Mouse (Mus musculus) right cerebral cortex, postnatal 25 days (tissue): ENCODE data around the gene Cldn14.

Experiments
- DNase-seq: peaks from one replicate; pipeline ENCODE4 v3.0.0; 2022

Gene Cldn14

DNA sequence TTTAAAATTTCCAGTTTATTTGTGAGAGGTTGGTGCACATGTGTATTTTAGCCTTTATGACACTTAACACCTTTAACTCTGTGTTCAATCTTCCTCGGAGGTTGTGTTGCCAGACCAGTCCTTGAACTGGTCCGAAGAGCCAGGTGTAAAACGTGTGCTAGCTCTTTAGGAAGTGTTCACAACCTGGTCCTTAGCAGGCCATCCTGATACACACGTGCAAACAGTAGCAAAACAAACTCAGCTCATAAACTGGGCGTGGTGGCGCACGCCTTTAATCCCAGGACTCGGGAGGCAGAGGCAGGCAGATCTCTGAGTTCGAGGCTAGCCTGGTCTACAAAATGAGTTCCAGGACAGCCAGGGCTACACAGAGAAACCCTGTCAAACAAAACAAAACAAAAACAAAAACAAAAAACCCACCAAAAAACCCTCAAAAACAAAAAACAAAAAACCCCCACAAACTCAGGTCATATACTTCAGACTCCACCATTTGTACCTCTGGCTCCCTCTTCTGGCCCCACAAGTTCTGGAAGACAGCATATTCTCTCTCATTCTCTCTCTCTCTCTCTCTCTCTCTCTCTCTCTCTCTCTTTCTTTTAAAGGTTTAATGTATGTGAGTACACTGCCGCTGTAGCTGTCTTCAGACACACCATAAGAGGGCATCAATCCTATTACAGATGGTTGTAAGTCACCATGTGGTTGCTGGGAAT is 65.7 kb downstream of the Cldn14 start:
- DNase-seq = no peak

GRCm38 (mm10) chr16:93941781-93942567 is 66.7 kb downstream of the Cldn14 start:
- DNase-seq = no peak

DNA sequence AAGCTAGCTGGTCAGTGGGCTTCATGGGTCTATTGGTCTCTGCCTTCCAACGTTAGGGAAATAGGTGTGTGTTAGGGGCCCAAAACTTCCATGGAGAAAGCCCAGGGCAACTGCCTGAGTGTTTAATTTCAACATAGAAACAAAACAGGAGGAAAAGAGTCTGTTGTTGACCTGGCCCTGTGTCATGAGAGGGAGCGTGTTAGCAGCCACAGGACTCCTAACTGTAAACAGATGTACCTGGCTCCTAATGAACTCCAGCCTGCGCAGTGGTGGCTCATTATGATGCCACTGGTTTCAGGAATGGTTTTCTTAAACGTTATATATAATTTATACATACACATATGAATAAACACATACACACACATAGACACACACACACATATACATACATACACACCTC is 68.7 kb downstream of the Cldn14 start:
- no peak for DNase-seq

- peak; percentile 43 for DNase-seq
These were observed 70.2 kb downstream of the Cldn14 start for GRCm38 (mm10) chr16:93938400-93938846.

- no peak for DNase-seq
These were observed 73.6 kb downstream of the Cldn14 start for GRCm38 (mm10) chr16:93935009-93935408.

DNA sequence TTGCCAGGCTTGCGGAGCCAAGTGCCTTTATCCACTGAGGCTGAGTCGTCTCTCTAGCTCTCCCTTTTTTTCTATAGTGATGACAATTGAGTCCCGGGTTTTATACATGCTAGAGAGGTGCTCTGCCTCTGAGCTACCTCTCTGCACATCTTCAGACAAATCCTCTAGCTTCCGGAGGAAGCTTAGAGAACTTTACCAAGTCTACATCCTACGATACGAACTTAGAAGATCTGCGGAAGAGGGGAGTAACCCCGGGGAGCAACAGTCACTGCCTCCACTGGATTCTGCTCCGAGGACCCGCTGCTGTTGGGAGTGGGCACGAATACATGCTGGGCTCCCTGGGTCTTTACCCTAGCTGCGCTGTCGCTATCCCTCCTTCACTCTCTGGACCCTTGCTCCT is 74.0 kb downstream of the Cldn14 start:
- no peak for DNase-seq

DNA sequence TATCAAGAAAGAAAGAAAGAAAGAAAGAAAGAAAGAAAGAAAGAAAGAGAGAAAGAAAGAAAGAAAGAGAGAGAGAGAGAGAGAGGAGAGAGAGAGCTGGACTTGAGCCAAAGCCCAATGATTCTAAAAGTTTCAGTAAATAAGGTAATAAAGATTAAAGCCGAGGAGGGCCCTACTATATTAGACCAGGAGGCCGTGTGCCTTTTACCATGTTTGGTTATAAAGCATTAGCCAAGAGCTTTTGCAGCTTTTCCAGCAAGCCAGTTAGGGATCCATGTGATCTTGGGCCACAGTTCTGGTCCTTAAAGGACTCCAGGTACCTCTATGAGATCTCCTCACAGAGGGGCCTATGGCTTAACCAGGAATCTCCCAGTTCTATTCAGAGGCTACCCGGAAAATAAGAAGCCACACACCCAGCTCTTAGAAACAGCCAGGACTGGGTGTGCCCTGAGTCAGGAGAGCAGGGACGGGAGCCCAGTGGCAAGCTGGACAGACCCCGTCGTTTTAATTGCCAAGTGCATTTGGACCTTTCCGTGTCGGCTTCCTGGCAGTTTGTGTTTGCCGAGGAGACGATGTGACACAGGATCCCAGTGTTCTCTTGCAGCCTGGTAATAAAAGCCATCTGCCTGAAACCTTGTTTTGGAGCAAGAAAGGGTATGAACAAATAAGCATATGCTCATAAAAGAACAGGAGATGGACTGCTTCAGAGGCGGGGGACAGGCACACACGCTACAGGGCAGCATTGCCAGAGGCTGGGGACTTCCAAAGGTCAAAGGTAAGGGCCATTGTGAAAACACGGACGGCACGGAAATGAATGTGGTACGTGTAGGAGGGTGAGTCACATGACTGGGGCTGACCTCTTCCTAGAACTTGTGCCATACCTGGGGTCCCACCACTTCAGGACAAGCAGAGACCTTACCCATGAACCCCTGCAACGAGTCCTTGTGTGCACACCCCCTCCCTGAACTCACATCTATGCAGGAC is 76.2 kb downstream of the Cldn14 start:
- DNase-seq = no peak

GRCm38 (mm10) chr16:93929370-93930032 is 79.1 kb downstream of the Cldn14 start:
- no peak for DNase-seq

DNA sequence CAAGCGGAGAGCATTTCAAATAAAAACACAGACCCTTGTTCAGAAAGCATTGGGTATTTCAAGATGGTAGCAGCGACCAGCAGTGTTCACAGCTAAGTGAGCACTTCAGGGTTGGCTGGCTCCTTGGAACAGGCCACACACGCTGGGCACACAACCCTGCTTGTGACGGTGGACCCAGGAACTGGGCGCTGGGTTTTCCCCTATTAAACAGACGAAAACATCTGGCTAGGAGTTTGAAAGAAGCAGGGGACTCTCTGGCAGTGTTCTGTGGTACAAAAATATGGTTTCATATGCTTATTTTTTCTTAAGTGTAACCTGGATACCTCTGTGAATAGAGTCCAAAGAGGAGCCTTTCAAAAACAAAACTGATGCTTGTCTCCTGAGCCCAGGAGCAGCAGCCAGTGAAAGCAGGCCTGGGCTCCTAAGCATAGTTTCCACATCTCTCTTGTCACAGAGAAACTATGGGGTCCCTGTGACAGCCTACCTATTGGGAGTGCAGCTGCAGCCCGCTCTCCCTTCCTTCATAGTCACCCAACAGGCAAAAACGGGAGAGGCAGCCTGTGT is 82.9 kb downstream of the Cldn14 start:
- no peak for DNase-seq

DNA sequence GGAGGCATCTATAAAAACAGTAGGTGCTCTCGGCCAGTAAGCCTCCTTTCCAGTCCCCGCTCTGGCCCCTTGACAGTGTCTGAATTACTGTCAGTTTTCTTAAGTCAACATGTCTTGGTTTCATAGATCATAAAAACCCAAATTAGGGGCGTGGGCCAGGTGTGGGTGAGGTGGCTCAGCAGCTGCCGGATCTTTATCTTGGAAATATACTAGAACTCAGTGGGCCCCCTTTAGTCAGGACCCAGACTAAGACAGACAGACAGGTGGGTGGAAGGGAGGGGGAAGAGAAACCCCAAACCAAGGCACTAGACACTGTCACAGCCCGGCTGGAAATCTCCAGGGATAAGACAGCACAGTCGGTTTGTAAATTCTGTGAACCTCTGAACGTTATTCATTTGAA is 84.8 kb downstream of the Cldn14 start:
- no peak for DNase-seq

GRCm38 (mm10) chr16:93922835-93923389 is 85.7 kb downstream of the Cldn14 start:
- no peak for DNase-seq

DNA sequence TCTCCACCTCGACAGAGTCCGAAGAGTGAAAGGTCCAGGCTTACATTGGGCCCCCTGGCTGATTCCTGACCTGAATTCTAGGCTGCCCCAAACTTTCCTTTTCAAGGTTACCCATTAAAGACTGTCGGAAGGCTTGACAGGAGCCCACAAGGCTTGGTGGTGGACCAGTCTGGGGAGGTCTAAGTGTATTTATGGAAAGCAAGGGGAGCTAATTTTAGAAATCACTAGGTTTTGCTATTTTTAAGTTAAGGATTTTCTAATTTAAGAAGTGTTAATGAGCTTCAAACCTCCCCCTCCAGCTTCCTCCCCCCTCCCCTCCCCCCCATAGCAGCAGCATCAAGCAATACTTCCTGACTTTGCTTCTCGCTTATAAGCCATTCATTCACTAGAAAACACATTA is 88.0 kb downstream of the Cldn14 start:
- DNase-seq = no peak

DNA sequence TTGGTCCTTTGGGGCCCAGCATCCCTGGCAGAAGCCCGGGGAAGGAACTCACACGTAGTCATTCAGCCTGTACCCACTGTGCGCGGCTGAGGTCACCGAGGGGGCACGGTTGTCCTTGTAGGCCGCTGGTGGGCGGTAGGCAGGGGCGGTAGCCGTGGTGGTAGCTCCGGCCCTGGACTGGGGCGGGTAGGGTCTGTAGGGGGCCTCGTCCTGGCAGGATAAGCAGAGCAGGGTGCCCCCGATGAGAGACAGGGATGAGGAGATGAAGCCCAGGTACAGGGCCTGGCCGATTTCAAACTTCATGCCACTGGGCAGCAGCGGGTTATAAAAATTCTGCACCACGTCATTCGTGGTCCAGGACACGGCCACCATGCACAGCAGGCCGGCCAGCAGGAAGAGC is 89.4 kb downstream of the Cldn14 start:
- DNase-seq = no peak

DNA sequence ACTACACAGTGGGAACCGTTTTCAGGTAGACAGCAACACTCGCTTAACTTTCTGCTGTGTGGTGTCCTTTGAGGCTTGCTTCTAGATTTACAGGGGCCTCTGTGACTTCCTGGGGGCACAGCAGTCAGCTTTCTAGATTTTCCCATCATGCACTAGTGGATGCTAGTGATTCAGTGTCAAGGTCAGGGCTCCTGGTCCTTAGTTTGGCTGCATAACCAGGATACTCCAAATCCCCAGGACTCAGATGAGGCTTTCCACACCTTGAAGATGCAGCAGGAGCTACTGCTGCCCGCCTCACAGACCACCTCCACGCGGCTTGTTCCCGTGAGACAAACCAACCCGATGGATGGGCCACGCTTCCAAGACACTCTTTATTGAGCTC is 90.0 kb downstream of the Cldn14 start:
- DNase-seq = no peak

- DNase-seq = peak; percentile 60
These were observed 90.6 kb downstream of the Cldn14 start for GRCm38 (mm10) chr16:93917712-93918678.

GRCm38 (mm10) chr16:93915338-93915849 is 93.2 kb downstream of the Cldn14 start:
- no peak for DNase-seq

- DNase-seq = no peak
These were observed 94.6 kb downstream of the Cldn14 start for GRCm38 (mm10) chr16:93913881-93914576.

- DNase-seq = no peak
These were observed 95.8 kb downstream of the Cldn14 start for GRCm38 (mm10) chr16:93912808-93913207.

GRCm38 (mm10) chr16:93912158-93912557 is 96.5 kb downstream of the Cldn14 start:
- DNase-seq = no peak
